Mouse (Mus musculus) kidney, adult 2 months (tissue): ENCODE data around the gene Wwox. TPM values are rescaled to one million over a fixed set of nuclear protein-coding genes. Genes with fewer than 3 reads are reported as not detected.

ENCODE experiments used
- DNase-seq: peaks from one replicate; pipeline ENCODE4 v3.0.0; 2021
- H3K27ac ChIP-seq: fragments of 200-500 bp; 2 replicates; pipeline ENCODE4 v1.5.1; 2012; ENCODE audit warnings: low read depth, low read length, control low read depth, inconsistent platforms; ENCODE audit not compliant: insufficient read depth
- H3K27me3 ChIP-seq: fragments of 200-500 bp; replicated peaks from 2 replicates; pipeline ENCODE4 v1.6.1; 2012; ENCODE audit warnings: mild to moderate bottlenecking, moderate library complexity, low read length, inconsistent platforms; ENCODE audit not compliant: control insufficient read depth, insufficient read depth
- H3K36me3 ChIP-seq: fragments of 200-500 bp; 2 replicates; pipeline ENCODE4 v1.6.1; 2012; ENCODE audit warnings: mild to moderate bottlenecking, moderate library complexity, low read length, inconsistent platforms; ENCODE audit not compliant: control insufficient read depth, insufficient read depth
- H3K4me1 ChIP-seq: fragments of 200-500 bp; 2 replicates; pipeline ENCODE4 v1.6.1; 2011; ENCODE audit warnings: low read length; ENCODE audit not compliant: control insufficient read depth, insufficient read depth
- H3K4me3 ChIP-seq: fragments of 200-500 bp; 2 replicates; pipeline ENCODE4 v1.5.1; 2011; ENCODE audit warnings: mild to moderate bottlenecking, low read depth, low read length, control low read depth; ENCODE audit not compliant: insufficient read depth
- CTCF ChIP-seq: fragments of 200-500 bp; conservative IDR thresholded peaks from 2 replicates; pipeline ENCODE4 v1.5.1; 2011; ENCODE audit warnings: low read depth, mild to moderate bottlenecking, control low read depth, low read length, moderate library complexity, mixed read lengths; ENCODE audit not compliant: insufficient read depth, insufficient read length
- POLR2A ChIP-seq: fragments of 200-500 bp; IDR thresholded peaks from one replicate; pipeline ENCODE4 v1.6.1; 2011; ENCODE audit warnings: low read depth, low read length, control low read depth
- WGBS: fragments of 180-500 bp; shearing (Covaris S2); methylation state at CpG from one replicate; pipeline ENCODE4 v1.1.7; 2018; 5-methylcytosine and 5-hydroxymethylcytosine counted together
- polyA plus RNA-seq: library from polyadenylated mRNA; depleted of rRNA; stranded (reverse); fragments of >200 nt; gene quantifications from 2 replicates; pipeline ENCODE4 v1.2.3, GENCODE M21; 2012

The Wwox gene
- polyA plus RNA-seq, 1 experiment, result 15.3 TPM

- Histone ChIP-seq H3K4me1 (no peaks in the 10 kb centered on the region), H3K4me3 (no peak overlapping the region)
- 56% methylated on average over 15 of the region's 15 CpGs for WGBS
Measured at GRCm38 (mm10) chr8:115019661-115020060, 580.2 kb downstream of the Wwox start.

GRCm38 (mm10) chr8:115021731-115022130 is 582.3 kb downstream of the Wwox start:
- Histone ChIP-seq H3K4me3 (no peak overlapping the region), H3K27me3 (no peaks in the 10 kb centered on the region), H3K4me1 (no peaks in the 10 kb centered on the region), H3K27ac (no peak overlapping the region), H3K36me3 (no peaks in the 10 kb centered on the region)
- TF ChIP-seq POLR2A, result no peak
- TF ChIP-seq CTCF, result no peak
- no peak for DNase-seq
- WGBS, result 68% methylated on average over 8 of the region's 8 CpGs

More at GRCm38 (mm10) chr8:115019661-115020060, 580.2 kb downstream of the Wwox start:
- Histone ChIP-seq H3K27me3 (no peaks in the 10 kb centered on the region), H3K36me3 (no peaks in the 10 kb centered on the region), H3K27ac (no peak overlapping the region)
- no peak for TF ChIP-seq POLR2A
- no peak for TF ChIP-seq CTCF
- no peak for DNase-seq

DNA sequence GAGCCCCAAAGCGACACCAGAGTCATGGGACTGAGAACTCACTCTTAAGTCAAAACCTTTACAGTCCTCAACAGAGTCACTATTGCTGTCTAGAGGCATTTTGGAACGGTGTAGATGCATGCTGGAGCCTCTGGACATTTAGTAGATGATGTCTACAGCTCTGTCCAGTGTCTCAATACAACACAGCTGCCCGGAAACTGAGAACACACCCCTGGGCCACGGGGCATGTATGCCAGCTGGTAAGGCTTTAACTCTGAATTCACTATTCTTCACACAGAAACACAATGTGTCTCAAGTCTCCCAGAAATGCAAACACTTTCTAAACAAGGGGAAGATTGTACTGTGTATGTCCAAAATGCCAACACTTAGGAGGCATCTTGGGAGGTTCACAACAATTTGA is 584.6 kb downstream of the Wwox start:
- Histone ChIP-seq H3K4me3 (no peak overlapping the region), H3K36me3 (no peaks in the 10 kb centered on the region), H3K27ac (no peak overlapping the region), H3K27me3 (no peaks in the 10 kb centered on the region), H3K4me1 (no peaks in the 10 kb centered on the region)
- TF ChIP-seq CTCF (no peak), POLR2A (no peak)
- WGBS, result 94% methylated on average over 4 of the region's 4 CpGs
- no peak for DNase-seq

DNA sequence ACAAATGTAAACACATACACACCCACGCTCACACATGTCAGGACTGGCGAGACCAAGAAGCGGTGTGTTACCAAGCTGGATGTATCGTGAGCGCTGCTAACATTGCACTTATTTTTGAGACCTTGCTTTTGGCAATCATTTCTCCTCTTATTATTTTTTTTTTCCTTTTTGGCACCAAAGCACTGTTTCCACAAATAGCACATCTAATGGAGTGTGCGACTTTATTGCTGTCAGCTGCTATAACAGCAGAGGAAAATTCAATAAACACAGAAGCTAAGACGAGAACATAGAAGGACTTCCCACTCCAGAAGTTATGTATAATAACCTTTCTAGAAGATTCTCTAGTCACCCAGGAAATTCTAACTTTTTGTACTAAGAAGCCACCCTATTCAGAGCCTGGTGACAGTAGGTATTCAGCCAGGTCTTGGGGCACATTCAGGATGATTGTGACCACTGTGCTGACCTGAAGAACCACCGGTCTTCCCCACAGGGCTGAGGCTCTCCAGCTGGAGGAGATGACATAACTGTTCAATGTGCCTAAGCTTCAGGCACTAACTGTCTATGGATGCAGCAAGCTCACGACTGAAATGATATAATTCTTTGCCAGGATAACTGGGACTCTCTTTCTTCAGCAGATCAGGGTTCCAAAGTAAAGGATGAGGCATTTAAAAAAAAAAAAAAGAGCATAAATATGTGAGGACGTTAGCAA is 586.1 kb downstream of the Wwox start:
- no peak overlapping the region for H3K27ac ChIP-seq
- no peaks in the 10 kb centered on the region for H3K36me3 ChIP-seq
- DNase-seq, result no peak
- no peak overlapping the region for H3K4me3 ChIP-seq
- no peaks in the 10 kb centered on the region for H3K27me3 ChIP-seq
- no peak for TF ChIP-seq CTCF
- TF ChIP-seq POLR2A, result no peak
- no peaks in the 10 kb centered on the region for H3K4me1 ChIP-seq
- WGBS, result 60% methylated on average over 10 of the region's 10 CpGs

DNA sequence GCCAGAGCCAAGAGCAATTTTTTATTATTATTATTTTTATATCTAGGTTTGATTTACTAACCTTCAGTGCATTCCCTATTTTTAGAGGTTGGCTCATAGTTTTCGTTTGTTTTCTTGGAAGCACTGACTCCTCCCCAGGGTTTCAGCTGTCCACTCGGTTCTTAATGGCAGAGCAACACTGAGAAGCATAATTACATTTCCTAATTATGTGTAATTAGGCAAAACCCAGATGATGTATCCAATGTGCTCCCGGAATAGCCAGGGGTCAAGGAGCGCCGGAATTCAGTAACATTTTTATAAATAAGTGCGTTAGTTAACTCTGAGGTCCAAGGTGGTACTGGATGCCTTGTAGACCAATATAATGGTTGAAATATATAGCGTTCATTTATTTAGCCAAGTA is 586.7 kb downstream of the Wwox start:
- H3K4me3 ChIP-seq, result no peak overlapping the region
- DNase-seq, result no peak
- 71% methylated on average over 7 of the region's 7 CpGs for WGBS
- H3K27ac ChIP-seq, result no peak overlapping the region
- H3K27me3 ChIP-seq, result no peaks in the 10 kb centered on the region
- H3K36me3 ChIP-seq, result no peaks in the 10 kb centered on the region
- TF ChIP-seq POLR2A, result no peak
- no peak for TF ChIP-seq CTCF
- no peaks in the 10 kb centered on the region for H3K4me1 ChIP-seq

GRCm38 (mm10) chr8:115033194-115033593 is 593.7 kb downstream of the Wwox start:
- DNase-seq, result no peak
- TF ChIP-seq POLR2A (no peak), CTCF (no peak)
- no peaks in the 10 kb centered on the region for H3K4me1 ChIP-seq
- no peaks in the 10 kb centered on the region for H3K36me3 ChIP-seq
- 79% methylated on average over 1 of the region's 1 CpGs for whole genome bisulfite sequencing
- H3K4me3 ChIP-seq, result no peak overlapping the region
- no peak overlapping the region for H3K27ac ChIP-seq
- no peaks in the 10 kb centered on the region for H3K27me3 ChIP-seq

DNA sequence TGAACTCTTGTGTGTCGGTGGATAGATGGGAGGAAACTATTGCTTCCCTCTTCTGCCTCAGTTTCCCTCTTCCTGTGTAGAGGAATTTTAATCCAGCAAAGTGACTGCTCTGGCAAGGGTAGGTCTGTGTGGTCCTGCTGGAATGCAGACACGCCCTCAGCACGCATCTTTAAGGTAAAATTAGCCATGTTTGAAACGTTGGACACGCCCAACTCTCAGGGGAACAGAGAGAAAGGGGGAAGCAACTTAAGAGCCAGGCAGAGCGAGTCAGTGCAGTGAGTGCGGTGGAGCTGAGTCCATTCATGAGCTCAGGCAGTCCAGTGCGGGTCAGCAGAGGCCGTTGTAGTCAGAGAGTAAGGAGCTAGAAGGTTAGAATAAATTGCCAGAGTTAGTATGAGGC is 596.6 kb downstream of the Wwox start:
- H3K27me3 ChIP-seq, result no peaks in the 10 kb centered on the region
- H3K4me3 ChIP-seq, result no peak overlapping the region
- TF ChIP-seq POLR2A (no peak), CTCF (no peak)
- no peaks in the 10 kb centered on the region for H3K4me1 ChIP-seq
- no peak overlapping the region for H3K27ac ChIP-seq
- DNase-seq, result no peak
- 92% methylated on average over 9 of the region's 9 CpGs for WGBS
- no peaks in the 10 kb centered on the region for H3K36me3 ChIP-seq

DNA sequence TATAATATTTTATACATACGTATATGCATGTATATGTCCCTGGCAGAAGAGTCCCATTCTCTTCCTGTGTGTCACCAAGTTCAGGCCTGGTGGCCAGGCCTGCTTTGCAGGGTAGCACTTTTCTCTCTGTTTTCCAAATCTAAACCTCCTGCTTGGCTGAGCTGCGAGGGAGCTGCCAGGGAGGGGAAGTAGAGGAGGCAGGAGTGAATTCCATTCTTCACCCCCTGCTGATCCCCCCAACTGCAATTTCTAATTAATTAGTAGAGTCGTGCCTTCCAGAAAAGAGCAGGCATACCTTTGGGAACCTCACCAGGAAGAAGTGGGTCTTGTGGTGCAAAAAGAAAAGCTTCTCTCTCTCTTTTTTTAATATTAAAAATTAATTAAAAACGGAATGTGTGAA is 599.0 kb downstream of the Wwox start:
- Histone ChIP-seq H3K36me3 (no peaks in the 10 kb centered on the region), H3K27ac (no peak overlapping the region), H3K4me1 (no peaks in the 10 kb centered on the region), H3K4me3 (no peak overlapping the region), H3K27me3 (no peaks in the 10 kb centered on the region)
- TF ChIP-seq POLR2A (no peak), CTCF (no peak)
- no peak for DNase-seq
- 49% methylated on average over 4 of the region's 4 CpGs for WGBS
